Mouse (Mus musculus) MEL (cell line): ENCODE results near the gene Gm21915. TPM values are rescaled to one million over a fixed set of nuclear protein-coding genes. Genes with fewer than 3 reads are reported as not detected.

Source experiments
- DNase-seq: peaks from one replicate; pipeline ENCODE4 v3.0.0; 2011; ENCODE audit warnings: low read depth, low spot score
- H3K27ac ChIP-seq: 2 replicates; pipeline ENCODE4 v1.5.1; 2012; ENCODE audit warnings: low read depth, mild to moderate bottlenecking, control low read depth, low read length, moderate library complexity; ENCODE audit not compliant: control insufficient read depth
- H3K27me3 ChIP-seq, 2 experiments: fragments of 150-350 bp in 1 of 2; sonication (generic) in 1 of 2; 2 replicates each; pipeline ENCODE4 v1.6.1; 2012; ENCODE audit warnings: low read length in 2 of 2, mild to moderate bottlenecking in 2 of 2, improper control_type of control experiment in 1 of 2, moderate library complexity in 1 of 2; ENCODE audit not compliant: insufficient read depth in 2 of 2, control insufficient read depth in 1 of 2
- H3K36me3 ChIP-seq, 2 experiments: 2 replicates each; pipeline ENCODE4 v1.6.1; 2012 to 2014; ENCODE audit warnings: low read length in 2 of 2, improper control_type of control experiment in 1 of 2, inconsistent platforms in 1 of 2, mild to moderate bottlenecking in 1 of 2; ENCODE audit not compliant: insufficient read depth in 2 of 2, control insufficient read depth in 1 of 2
- H3K4me1 ChIP-seq, 2 experiments: fragments of 150-350 bp in 1 of 2; sonication (generic) in 1 of 2; 2 replicates each; pipeline ENCODE4 v1.6.1; 2012; ENCODE audit warnings: low read length in 2 of 2, improper control_type of control experiment in 1 of 2, mild to moderate bottlenecking in 1 of 2; ENCODE audit not compliant: insufficient read depth in 2 of 2, control insufficient read depth in 1 of 2
- H3K4me3 ChIP-seq, 2 experiments: fragments of 150-350 bp in 1 of 2; sonication (generic) in 1 of 2; 2 replicates each; pipeline ENCODE4 v1.5.1; 2012; ENCODE audit warnings: low read depth in 2 of 2, low read length in 2 of 2, mild to moderate bottlenecking in 2 of 2, moderate library complexity in 2 of 2, control low read depth in 1 of 2, improper control_type of control experiment in 1 of 2; ENCODE audit not compliant: control insufficient read depth in 1 of 2, insufficient read depth in 1 of 2
- H3K79me2 ChIP-seq: 2 replicates; pipeline ENCODE4 v1.6.1; 2012; ENCODE audit warnings: mild to moderate bottlenecking, low read length, moderate library complexity; ENCODE audit not compliant: control insufficient read depth, poor library complexity, insufficient read depth
- H3K9ac ChIP-seq: 2 replicates; pipeline ENCODE4 v1.6.1; 2012; ENCODE audit warnings: low read depth, mild to moderate bottlenecking, control low read depth, low read length, moderate library complexity; ENCODE audit not compliant: control insufficient read depth, poor library complexity, severe bottlenecking
- H3K9me3 ChIP-seq: fragments of 150-350 bp; sonication (generic); replicated peaks from 2 replicates; pipeline ENCODE4 v1.6.1; 2012; ENCODE audit warnings: mild to moderate bottlenecking, low read length, improper control_type of control experiment, moderate library complexity; ENCODE audit not compliant: insufficient read depth
- CHD2 ChIP-seq: IDR thresholded peaks from 2 replicates; pipeline ENCODE4 v1.6.1; 2011; ENCODE audit warnings: low read length, improper control_type of control experiment
- CTCF ChIP-seq, 3 experiments: IDR thresholded peaks in 2 of 3; conservative IDR thresholded peaks in 1 of 3; 2 replicates each; pipeline ENCODE4 v1.5.1; 2011 to 2012; ENCODE audit warnings: low read length in 3 of 3, low read depth in 2 of 3, mild to moderate bottlenecking in 2 of 3, improper control_type of control experiment in 1 of 3, inconsistent platforms in 1 of 3, mixed read lengths in 1 of 3, moderate library complexity in 1 of 3; ENCODE audit not compliant: control insufficient read depth in 1 of 3, insufficient read depth in 1 of 3, poor library complexity in 1 of 3, severe bottlenecking in 1 of 3
- EP300 ChIP-seq, 2 experiments: IDR thresholded peaks; 2 replicates each; pipeline ENCODE4 v1.6.1; 2011; ENCODE audit warnings: improper control_type of control experiment in 2 of 2, low read length in 2 of 2, low read depth in 1 of 2, mild to moderate bottlenecking in 1 of 2
- ETS1 ChIP-seq: IDR thresholded peaks from 2 replicates; pipeline ENCODE4 v1.6.1; 2012; ENCODE audit warnings: low read depth, mild to moderate bottlenecking, inconsistent platforms, low read length, improper control_type of control experiment, moderate library complexity
- MAFK ChIP-seq: IDR thresholded peaks from 2 replicates; pipeline ENCODE4 v1.6.1; 2011; ENCODE audit warnings: low read depth, mild to moderate bottlenecking, low read length, improper control_type of control experiment, borderline replicate concordance
- MAZ ChIP-seq: IDR thresholded peaks from 2 replicates; pipeline ENCODE4 v1.6.1; 2012; ENCODE audit warnings: low read depth, mild to moderate bottlenecking, inconsistent platforms, low read length, improper control_type of control experiment
- MEF2A ChIP-seq: IDR thresholded peaks from 2 replicates; pipeline ENCODE4 v1.6.1; 2014; ENCODE audit warnings: low read depth, mild to moderate bottlenecking, inconsistent platforms, low read length, improper control_type of control experiment; ENCODE audit not compliant: poor library complexity, insufficient replicate concordance, severe bottlenecking; ENCODE audit errors: extremely low read depth
- MYB ChIP-seq: IDR thresholded peaks from 2 replicates; pipeline ENCODE4 v1.6.1; 2011; ENCODE audit warnings: mild to moderate bottlenecking, low read depth, low read length, improper control_type of control experiment
- MYC ChIP-seq: IDR thresholded peaks from 2 replicates; pipeline ENCODE4 v1.6.1; 2011; ENCODE audit warnings: low read depth, mild to moderate bottlenecking, low read length, improper control_type of control experiment, moderate library complexity
- NRF1 ChIP-seq: IDR thresholded peaks from 2 replicates; pipeline ENCODE4 v1.6.1; 2014; ENCODE audit warnings: low read depth, mild to moderate bottlenecking, inconsistent platforms, low read length, improper control_type of control experiment, moderate library complexity; ENCODE audit not compliant: poor library complexity, insufficient read depth, severe bottlenecking
- POLR2A ChIP-seq, 2 experiments: IDR thresholded peaks; 2 replicates each; pipeline ENCODE4 v1.6.1; 2011 to 2012; ENCODE audit warnings: low read length in 2 of 2, mild to moderate bottlenecking in 2 of 2, control low read depth in 1 of 2, improper control_type of control experiment in 1 of 2, low read depth in 1 of 2, moderate library complexity in 1 of 2; ENCODE audit not compliant: control insufficient read depth in 1 of 2, insufficient read depth in 1 of 2, poor library complexity in 1 of 2
- POLR2AphosphoS5 ChIP-seq: IDR thresholded peaks from 2 replicates; pipeline ENCODE4 v1.6.1; 2012; ENCODE audit warnings: low read depth, borderline replicate concordance, mild to moderate bottlenecking, inconsistent platforms, low read length, moderate library complexity, mixed read lengths
- RAD21 ChIP-seq: IDR thresholded peaks from 2 replicates; pipeline ENCODE4 v1.6.1; 2011; ENCODE audit warnings: mild to moderate bottlenecking, low read depth, low read length, improper control_type of control experiment
- RCOR1 ChIP-seq: IDR thresholded peaks from 2 replicates; pipeline ENCODE4 v1.6.1; 2012; ENCODE audit warnings: low read depth, mild to moderate bottlenecking, inconsistent platforms, low read length, improper control_type of control experiment
- SIN3A ChIP-seq: IDR thresholded peaks from 2 replicates; pipeline ENCODE4 v1.6.1; 2012; ENCODE audit warnings: low read length, improper control_type of control experiment, inconsistent platforms
- TAL1 ChIP-seq: IDR thresholded peaks from 2 replicates; pipeline ENCODE4 v1.6.1; 2012; ENCODE audit warnings: mild to moderate bottlenecking, inconsistent platforms, low read length, moderate library complexity, mixed read lengths
- ZKSCAN1 ChIP-seq: IDR thresholded peaks from 2 replicates; pipeline ENCODE4 v1.6.1; 2012; ENCODE audit warnings: low read depth, mild to moderate bottlenecking, inconsistent platforms, low read length, improper control_type of control experiment, moderate library complexity
- ZNF384 ChIP-seq: IDR thresholded peaks from 2 replicates; pipeline ENCODE4 v1.6.1; 2012; ENCODE audit warnings: low read depth, mild to moderate bottlenecking, inconsistent platforms, low read length, improper control_type of control experiment
- polyA plus RNA-seq, 2 experiments: library from polyadenylated mRNA; stranded (reverse) in 1 of 2; unstranded in 1 of 2; fragments of >175 nt in 1 of 2; fragments of >200 nt in 1 of 2; gene quantifications; 2 replicates each; pipeline versions ENCODE4 v1.2.1 to v1.2.4; 2012; ENCODE audit warnings: low replicate concordance in 2 of 2, low read depth in 1 of 2; ENCODE audit not compliant: insufficient read length in 2 of 2, insufficient read depth in 1 of 2, missing spikeins in 1 of 2
- total RNA-seq: library from RNA; depleted of rRNA; stranded (reverse); fragments of 300-350 nt; gene quantifications from 2 replicates; pipeline ENCODE4 v1.2.3, GENCODE M21; 2012

Gm21915 gene
- total and polyA plus RNA-seq, 3 experiments = not detected

DNA sequence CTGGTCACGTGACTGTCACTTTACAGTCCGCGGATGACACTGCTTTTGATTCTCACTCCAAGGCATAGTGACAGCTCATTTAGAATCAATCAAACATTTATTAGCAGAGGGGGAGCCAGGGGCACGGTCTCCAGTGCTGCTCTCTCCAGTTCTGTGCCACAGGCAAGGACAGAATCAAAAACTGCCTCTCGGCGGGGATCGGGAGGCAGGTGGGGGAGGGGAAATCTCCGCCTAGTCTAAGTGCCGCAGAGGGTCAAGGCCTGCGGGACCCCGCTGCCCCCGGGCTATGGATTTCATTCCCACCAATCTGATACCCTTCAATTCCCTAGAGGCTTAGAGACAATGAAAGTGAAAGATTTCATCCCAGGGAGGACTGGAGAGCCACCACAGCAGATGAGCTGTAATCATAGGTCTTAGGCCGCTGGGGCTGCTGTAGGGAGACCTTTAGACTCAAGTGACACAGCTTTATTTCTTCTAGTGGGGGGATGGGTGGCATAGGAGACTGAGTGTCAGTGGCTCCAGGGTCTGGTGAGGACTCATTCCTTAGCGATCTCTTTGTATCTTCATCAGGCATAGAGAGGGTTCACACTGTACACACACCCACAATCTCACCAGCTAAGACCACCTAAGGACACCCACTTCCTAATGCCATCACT, 31.9 kb upstream of the Gm21915 start:
- no peak overlapping the region for H3K4me3 ChIP-seq
- no peak overlapping the region for H3K9ac ChIP-seq

DNA sequence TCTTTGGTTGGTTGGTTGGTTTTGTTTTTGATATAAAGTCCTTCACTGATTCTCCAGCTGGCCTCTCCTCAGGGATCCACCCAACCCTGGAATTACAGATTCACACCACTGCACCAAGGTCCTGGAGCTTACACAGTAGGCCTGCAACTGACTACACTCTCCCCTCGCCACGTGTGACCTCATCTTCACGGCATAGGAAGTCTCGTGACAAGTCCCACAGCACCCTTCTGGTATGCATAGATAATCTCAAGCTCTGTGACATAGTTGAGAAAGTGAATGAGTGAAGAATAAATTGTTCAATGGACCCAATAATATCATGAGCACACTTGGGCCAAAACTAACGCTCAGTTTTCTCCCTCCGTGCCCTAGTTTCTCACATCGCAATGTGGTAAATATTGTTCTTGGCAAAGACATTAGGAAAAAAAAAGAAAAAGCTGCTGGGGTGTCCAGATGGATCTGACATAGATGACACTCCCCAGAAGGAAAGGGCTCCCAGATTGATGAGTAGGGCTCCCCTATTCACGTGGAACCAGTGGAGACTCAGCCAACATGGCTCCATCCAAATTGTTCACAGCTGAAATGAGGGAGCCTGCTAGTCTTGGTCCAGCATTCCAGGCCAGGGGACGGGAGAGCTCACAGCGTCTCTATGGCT, 30.8 kb upstream of the Gm21915 start:
- H3K27me3 ChIP-seq = no peaks in the 10 kb centered on the region
- no peaks in the 10 kb centered on the region for H3K79me2 ChIP-seq
- no peaks in the 10 kb centered on the region for H3K36me3 ChIP-seq
- H3K27ac ChIP-seq = no peak overlapping the region
- H3K9ac ChIP-seq = no peak overlapping the region
- no peak for DNase-seq
- H3K4me1 ChIP-seq = no peaks in the 10 kb centered on the region
- TF ChIP-seq CHD2 = no peak
- no peak for TF ChIP-seq MEF2A
- no peak for TF ChIP-seq MAZ
- TF ChIP-seq POLR2A (IDR thresholded peaks at IDR 0.05; ENCODE audit: control insufficient read depth in 1 of 2, insufficient read depth in 1 of 2, low read depth in 1 of 2, low read length in 2 of 2, poor library complexity in 1 of 2) = no peak
- no peak for TF ChIP-seq POLR2AphosphoS5
- TF ChIP-seq NRF1 = no peak
- no peak for TF ChIP-seq TAL1
- TF ChIP-seq MYB = no peak
- TF ChIP-seq ZNF384 = no peak
- TF ChIP-seq EP300 (IDR thresholded peaks at IDR 0.05; ENCODE audit: low read depth in 1 of 2, low read length in 2 of 2) = no peak
- H3K4me3 ChIP-seq = no peak overlapping the region
- H3K9me3 ChIP-seq = no peaks in the 10 kb centered on the region

More for the DNA sequence above, 31.9 kb upstream of the Gm21915 start:
- H3K79me2 ChIP-seq = no peaks in the 10 kb centered on the region
- H3K27me3 ChIP-seq = no peaks in the 10 kb centered on the region
- no peak for DNase-seq
- no peak for TF ChIP-seq ZKSCAN1
- no peaks in the 10 kb centered on the region for H3K9me3 ChIP-seq
- no peaks in the 10 kb centered on the region for H3K4me1 ChIP-seq
- H3K27ac ChIP-seq = no peak overlapping the region
- no peaks in the 10 kb centered on the region for H3K36me3 ChIP-seq

DNA sequence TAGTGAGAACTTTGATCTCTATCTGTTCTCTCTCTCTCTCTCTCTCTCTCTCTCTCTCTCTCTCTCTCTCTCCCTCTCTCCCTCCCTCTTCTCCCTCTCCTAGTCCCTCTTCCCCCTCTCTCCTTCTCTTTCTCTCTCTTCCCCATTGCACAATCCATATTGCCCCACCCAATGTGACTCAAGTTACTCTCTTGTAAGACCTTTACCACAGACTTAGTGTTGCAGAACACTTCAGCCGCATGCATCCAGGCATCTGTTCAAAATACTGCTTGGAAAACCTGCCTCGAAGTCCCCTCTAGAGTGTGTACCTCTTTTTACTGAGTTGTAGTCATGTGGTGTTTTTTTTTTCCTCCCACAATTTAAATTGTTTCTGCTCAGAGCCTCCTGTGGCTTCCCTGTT, 29.1 kb upstream of the Gm21915 start:
- no peak for DNase-seq
- Histone ChIP-seq H3K27me3 (no peaks in the 10 kb centered on the region), H3K27ac (no peak overlapping the region), H3K4me1 (no peaks in the 10 kb centered on the region), H3K79me2 (no peaks in the 10 kb centered on the region), H3K9me3 (no peaks in the 10 kb centered on the region), H3K36me3 (no peaks in the 10 kb centered on the region), H3K9ac (no peak overlapping the region), H3K4me3 (no peak overlapping the region)
- no peak for TF ChIP-seq MYB
- TF ChIP-seq POLR2A (IDR thresholded peaks at IDR 0.05; ENCODE audit: control insufficient read depth in 1 of 2, insufficient read depth in 1 of 2, low read depth in 1 of 2, low read length in 2 of 2, poor library complexity in 1 of 2) = no peak
- no peak for TF ChIP-seq MAFK
- TF ChIP-seq RCOR1 = no peak
- TF ChIP-seq ZNF384 = no peak
- no peak for TF ChIP-seq ETS1
- TF ChIP-seq CTCF (IDR thresholded peaks at IDR 0.05 in 2 of 3, conservative IDR thresholded peaks at IDR 0.05 in 1 of 3; ENCODE audit: control insufficient read depth in 1 of 3, insufficient read depth in 1 of 3, low read depth in 2 of 3, low read length in 3 of 3, poor library complexity in 1 of 3, severe bottlenecking in 1 of 3) = no peak
- no peak for TF ChIP-seq SIN3A
- no peak for TF ChIP-seq RAD21
- no peak for TF ChIP-seq TAL1
- TF ChIP-seq MYC = no peak
